Mouse (Mus musculus) embryo, embryonic 9.5 days (tissue): ENCODE data around the gene Erich6b.

Experiments used
- DNase-seq: peaks from one replicate; pipeline ENCODE4 v3.0.0-alpha.2; 2017; ENCODE audit errors: extremely low spot score

Gene Erich6b

GRCm38 (mm10) chr14:75707771-75708170 is 65.7 kb downstream of the Erich6b start:
- peak; percentile 14 for DNase-seq

GRCm38 (mm10) chr14:75708986-75709385 is 66.9 kb downstream of the Erich6b start:
- no peak for DNase-seq

- no peak for DNase-seq
These were observed 69.7 kb downstream of the Erich6b start for GRCm38 (mm10) chr14:75711731-75712130.

GRCm38 (mm10) chr14:75712687-75713086 is 70.6 kb downstream of the Erich6b start:
- no peak for DNase-seq

GRCm38 (mm10) chr14:75713661-75714060 is 71.6 kb downstream of the Erich6b start:
- DNase-seq, result no peak

- no peak for DNase-seq
These were observed 74.4 kb downstream of the Erich6b start for GRCm38 (mm10) chr14:75716410-75716809.
